Mouse (Mus musculus) kidney, postnatal 0 days (tissue): Measurements from ENCODE around the gene Cdc37l1. TPM values are rescaled to one million over a fixed set of nuclear protein-coding genes. Genes with fewer than 3 reads are reported as not detected.
A peak's percentile ranks its signal among the peaks of the same experiment; 100 is the strongest.

Source experiments
- ATAC-seq: fragments of 200-750 bp; cut with Nextera tagmentation; replicated peaks from 2 replicates; pipeline ENCODE4 v1.8.0; 2017; ENCODE audit warnings: low read depth, moderate number of reproducible peaks, moderate TSS enrichment, moderate library complexity; ENCODE audit not compliant: low FRiP score
- DNase-seq: peaks from one replicate; pipeline ENCODE4 v3.0.0-alpha.2; 2016; ENCODE audit warnings: low spot score
- H3K27ac ChIP-seq: fragments of 300-500 bp; sonication (generic); 2 replicates; pipeline ENCODE4 v1.5.1; 2014; ENCODE audit warnings: mild to moderate bottlenecking
- H3K27me3 ChIP-seq: fragments of 300-500 bp; sonication (generic); 2 replicates; pipeline ENCODE4 v1.6.1; 2014; ENCODE audit warnings: low read length, mixed read lengths; ENCODE audit not compliant: insufficient read depth
- H3K36me3 ChIP-seq: fragments of 300-500 bp; sonication (generic); 2 replicates; pipeline ENCODE4 v1.6.1; 2014; ENCODE audit warnings: low read length, mixed read lengths; ENCODE audit not compliant: insufficient read depth
- H3K4me1 ChIP-seq: fragments of 300-500 bp; sonication (generic); replicated peaks from 2 replicates; pipeline ENCODE4 v1.6.1; 2014; ENCODE audit warnings: antibody characterized with exemption, low read length, mixed read lengths; ENCODE audit not compliant: insufficient read depth
- H3K4me2 ChIP-seq: fragments of 300-500 bp; sonication (generic); 2 replicates; pipeline ENCODE4 v1.6.1; 2014; ENCODE audit warnings: mild to moderate bottlenecking, low read length, moderate library complexity, mixed read lengths
- H3K4me3 ChIP-seq: fragments of 300-500 bp; sonication (generic); replicated peaks from 2 replicates; pipeline ENCODE4 v1.5.1; 2014; ENCODE audit warnings: low read depth, low read length
- H3K9ac ChIP-seq: fragments of 300-500 bp; sonication (generic); 2 replicates; pipeline ENCODE4 v1.6.1; 2014; ENCODE audit warnings: low read depth, low read length
- H3K9me3 ChIP-seq: fragments of 300-500 bp; sonication (generic); replicated peaks from 2 replicates; pipeline ENCODE4 v1.6.1; 2016; ENCODE audit warnings: low read length, inconsistent platforms, mixed read lengths
- CTCF ChIP-seq: IDR thresholded peaks from 2 replicates; pipeline ENCODE4 v1.5.1; 2016; ENCODE audit warnings: antibody characterized with exemption, low read depth, mild to moderate bottlenecking, moderate library complexity
- WGBS: fragments of 180-500 bp; shearing (Covaris S2); extraction: QIAGEN DNeasy Blood & Tissue Kit; methylation state at CpG from one replicate; pipeline ENCODE4 v1.1.7; 2014; 5-methylcytosine and 5-hydroxymethylcytosine counted together
- polyA plus RNA-seq: library from polyadenylated mRNA; unstranded; fragments of >200 nt; fragmentation: Nextera tagmentation; extraction: Ambion mirVana; gene quantifications from 2 replicates; pipeline ENCODE4 v1.2.1, GENCODE M21; 2015

Gene Cdc37l1
- polyA plus RNA-seq, 1 experiment from 2014 or later, result 28.2 TPM

GRCm38 (mm10) chr19:29058741-29059140 is 68.6 kb downstream of the Cdc37l1 start:
- TF ChIP-seq CTCF, result no peak
- H3K4me1 ChIP-seq, result no peaks in the 10 kb centered on the region
- no peak for ATAC-seq
- no peaks in the 10 kb centered on the region for H3K9me3 ChIP-seq
- DNase-seq, result no peak
- H3K36me3 ChIP-seq, result no peaks in the 10 kb centered on the region
- no peak overlapping the region for H3K4me2 ChIP-seq
- H3K9ac ChIP-seq, result no peak overlapping the region
- H3K27ac ChIP-seq, result no peak overlapping the region
- WGBS, result 90% methylated on average over 5 of the region's 5 CpGs
- no peaks in the 10 kb centered on the region for H3K27me3 ChIP-seq
- H3K4me3 ChIP-seq, result no peak overlapping the region

- Histone ChIP-seq H3K9ac (no peak overlapping the region), H3K9me3 (no peaks in the 10 kb centered on the region), H3K4me3 (no peak overlapping the region), H3K27ac (no peak overlapping the region), H3K36me3 (no peaks in the 10 kb centered on the region), H3K4me1 (no peaks in the 10 kb centered on the region), H3K4me2 (no peak overlapping the region), H3K27me3 (no peaks in the 10 kb centered on the region)
- no peak for DNase-seq
- 87% methylated on average over 2 of the region's 2 CpGs for WGBS
- ATAC-seq, result no peak
- peak; percentile 31; the same call in 1 of the 2 replicates for TF ChIP-seq CTCF
Observed at GRCm38 (mm10) chr19:29059688-29060087, 69.5 kb downstream of the Cdc37l1 start.

GRCm38 (mm10) chr19:29060299-29060698 is 70.1 kb downstream of the Cdc37l1 start:
- H3K4me2 ChIP-seq, result no peak overlapping the region
- H3K9me3 ChIP-seq, result no peaks in the 10 kb centered on the region
- no peaks in the 10 kb centered on the region for H3K36me3 ChIP-seq
- H3K27ac ChIP-seq, result no peak overlapping the region
- H3K4me1 ChIP-seq, result no peaks in the 10 kb centered on the region
- no peak overlapping the region for H3K9ac ChIP-seq
- H3K4me3 ChIP-seq, result no peak overlapping the region
- TF ChIP-seq CTCF, result no peak
- WGBS, result 23% methylated on average over 6 of the region's 6 CpGs
- no peaks in the 10 kb centered on the region for H3K27me3 ChIP-seq
- ATAC-seq (no peak), DNase-seq (peak; percentile 40)

GRCm38 (mm10) chr19:29063009-29063408 is 72.9 kb downstream of the Cdc37l1 start:
- 82% methylated on average over 5 of the region's 5 CpGs for WGBS
- H3K4me1 ChIP-seq, result peaks cover 7% of the 10 kb centered on the region; the same call in 1 of the 2 replicates
- no peak for DNase-seq

GRCm38 (mm10) chr19:29063577-29064363 is 73.6 kb downstream of the Cdc37l1 start:
- 18% methylated on average over 18 of the region's 18 CpGs for WGBS
- Histone ChIP-seq H3K9me3 (no peaks in the 10 kb centered on the region), H3K4me1 (peaks cover 7% of the 10 kb centered on the region; the same call in 1 of the 2 replicates), H3K9ac (no peak overlapping the region), H3K36me3 (no peaks in the 10 kb centered on the region), H3K27ac (0 out of 2 replicates have a peak overlapping the region, but pooled peaks have one; percentile 56), H3K27me3 (no peaks in the 10 kb centered on the region), H3K4me2 (peak overlapping the region; percentile 44), H3K4me3 (no peak overlapping the region)
- DNase-seq, result peak; percentile 96
- peak; percentile 98 for TF ChIP-seq CTCF
- ATAC-seq, result peak; percentile 79; the same call in 1 of the 2 replicates

More at GRCm38 (mm10) chr19:29063009-29063408, 72.9 kb downstream of the Cdc37l1 start:
- Histone ChIP-seq H3K36me3 (no peaks in the 10 kb centered on the region), H3K9ac (no peak overlapping the region), H3K4me2 (no peak overlapping the region), H3K9me3 (no peaks in the 10 kb centered on the region), H3K4me3 (no peak overlapping the region), H3K27ac (no peak overlapping the region), H3K27me3 (no peaks in the 10 kb centered on the region)
- TF ChIP-seq CTCF, result no peak
- ATAC-seq, result no peak

GRCm38 (mm10) chr19:29064451-29065102 is 74.4 kb downstream of the Cdc37l1 start:
- Histone ChIP-seq H3K4me2 (peak overlapping the region; percentile 44), H3K9ac (no peak overlapping the region), H3K4me3 (no peak overlapping the region), H3K27ac (0 out of 2 replicates have a peak overlapping the region, but pooled peaks have one; percentile 56), H3K27me3 (no peaks in the 10 kb centered on the region), H3K36me3 (no peaks in the 10 kb centered on the region), H3K4me1 (peaks cover 7% of the 10 kb centered on the region; the same call in 1 of the 2 replicates), H3K9me3 (no peaks in the 10 kb centered on the region)
- TF ChIP-seq CTCF, result peak; percentile 14; the same call in 1 of the 2 replicates
- 53% methylated on average over 9 of the region's 9 CpGs for WGBS
- ATAC-seq (no peak), DNase-seq (peak; percentile 20)
